10 mouse cellular contexts compared by ENCODE assay signal in the genomic region with DNA sequence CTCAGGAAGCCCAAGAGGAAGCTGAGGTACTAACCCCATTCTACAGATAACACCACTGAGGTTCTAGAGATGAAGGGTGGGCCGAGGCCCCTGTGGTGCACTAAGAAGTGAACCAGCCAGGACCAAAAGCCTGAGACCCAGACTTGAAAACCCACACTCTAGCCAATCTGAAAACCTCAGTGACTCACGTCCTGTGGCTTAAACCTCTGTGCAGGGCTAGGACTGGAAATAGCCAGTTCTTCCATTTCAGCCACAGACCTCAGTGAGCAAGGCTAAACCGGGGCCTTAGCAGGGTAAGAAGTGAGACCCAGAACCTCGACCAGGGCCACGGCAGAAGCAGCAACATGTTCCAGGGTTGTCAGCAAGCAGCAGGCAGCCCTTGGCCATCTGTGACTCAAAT.
DNase-seq lines count a peak whose midpoint lies in the region; ATAC-seq and TF ChIP-seq lines count a peak whose summit lies in the region.
"Had no signal": no experiment of that assay in that cellular context is flagged by ENCODE, and none has a peak within 500 bp of the region (broad histone marks: within the 10 kb centered on the region; RNA-seq: fewer than 3 reads in every experiment).

No protein-coding gene starts in this region.

- H3K4me3 ChIP-seq in hindbrain, embryonic 11.5 days (ENCODE audit: low read depth, low read length) = no peak overlapping the region
- H3K4me3 ChIP-seq in hindbrain, embryonic 13.5 days = no peak overlapping the region
- peak overlapping the region; percentile 38; the same call in 1 of the 2 replicates for H3K4me3 ChIP-seq in G1E (ENCODE audit: low read depth, low read length)
- no peak overlapping the region for H3K4me3 ChIP-seq in small intestine, adult 2 months (ENCODE audit: low read depth, low read length)
- H3K4me3 ChIP-seq: forebrain, embryonic 10.5 days had no signal

- no peak for ATAC-seq in hindbrain, embryonic 11.5 days (ENCODE audit: low FRiP score)
- no peak for ATAC-seq in hindbrain, embryonic 13.5 days (ENCODE audit: low FRiP score)
- no peak for ATAC-seq in G1E (ENCODE audit: extremely low read depth, insufficient number of reproducible peaks, low FRiP score, poor library complexity, severe bottlenecking)
- ATAC-seq in hematopoietic stem cell, adult 5-6 weeks (replicated peaks in 1 of 2; ENCODE audit: insufficient read depth in 1 of 2, low FRiP score in 2 of 2, low TSS enrichment in 1 of 2, low read depth in 1 of 2, poor library complexity in 2 of 2, severe bottlenecking in 2 of 2) = peak; percentile 33 to 58
- ATAC-seq: liver, postnatal 0 days had no signal

- TF ChIP-seq CTCF in G1E (IDR thresholded peaks at IDR 0.05; ENCODE audit: low read depth, low read length) = no peak
- no peak for TF ChIP-seq CTCF in small intestine, adult 2 months (IDR thresholded peaks at IDR 0.05; ENCODE audit: extremely low read depth, insufficient read length, insufficient replicate concordance, low read depth, low read length)

- H3K36me3 ChIP-seq in hindbrain, embryonic 11.5 days (ENCODE audit: control insufficient read depth, insufficient read depth, low read length) = no peaks in the 10 kb centered on the region
- H3K36me3 ChIP-seq in hindbrain, embryonic 13.5 days = no peaks in the 10 kb centered on the region
- H3K36me3 ChIP-seq in G1E (replicated peaks) = no peaks in the 10 kb centered on the region
- no peaks in the 10 kb centered on the region; the same call in 1 of the 2 replicates for H3K36me3 ChIP-seq in small intestine, adult 2 months (ENCODE audit: control insufficient read depth, insufficient read depth, low read length)
- H3K36me3 ChIP-seq: forebrain, embryonic 10.5 days had no signal

- H3K9me3 ChIP-seq in hindbrain, embryonic 11.5 days (ENCODE audit: control insufficient read depth, low read length) = no peaks in the 10 kb centered on the region
- H3K9me3 ChIP-seq in hindbrain, embryonic 13.5 days = no peaks in the 10 kb centered on the region
- peaks cover 98% of the 10 kb centered on the region for H3K9me3 ChIP-seq in G1E (replicated peaks)
- H3K9me3 ChIP-seq: forebrain, embryonic 10.5 days had no signal

- H3K4me1 ChIP-seq in hindbrain, embryonic 11.5 days (replicated peaks; ENCODE audit: control insufficient read depth, insufficient read depth, low read length) = peaks cover 8% of the 10 kb centered on the region
- peaks cover 61% of the 10 kb centered on the region for H3K4me1 ChIP-seq in hindbrain, embryonic 13.5 days (replicated peaks)
- no peaks in the 10 kb centered on the region for H3K4me1 ChIP-seq in G1E (ENCODE audit: insufficient read depth, low read depth, low read length)
- H3K4me1 ChIP-seq in small intestine, adult 2 months (ENCODE audit: control insufficient read depth, insufficient read depth, insufficient read length, low read length) = peaks cover 44% of the 10 kb centered on the region

- no peaks in the 10 kb centered on the region; the same call in 1 of the 2 replicates for H3K27me3 ChIP-seq in hindbrain, embryonic 11.5 days (ENCODE audit: control insufficient read depth, insufficient read depth, low read length)
- H3K27me3 ChIP-seq in hindbrain, embryonic 13.5 days = no peaks in the 10 kb centered on the region
- no peaks in the 10 kb centered on the region; the same call in 1 of the 2 replicates for H3K27me3 ChIP-seq in G1E (ENCODE audit: insufficient read depth, low read length)
- no peaks in the 10 kb centered on the region for H3K27me3 ChIP-seq in small intestine, adult 2 months (ENCODE audit: control insufficient read depth, insufficient read depth, low read length)

- no peak for TF ChIP-seq POLR2A in small intestine, adult 2 months (IDR thresholded peaks at IDR 0.05; ENCODE audit: low read depth, low read length)

- no peak overlapping the region for H3K9ac ChIP-seq in hindbrain, embryonic 11.5 days (ENCODE audit: low read depth, low read length)
- no peak overlapping the region for H3K9ac ChIP-seq in hindbrain, embryonic 13.5 days
- H3K9ac ChIP-seq: hindbrain, embryonic 14.5 days; liver, postnatal 0 days had no signal

- H3K4me2 ChIP-seq in hindbrain, embryonic 11.5 days (replicated peaks; ENCODE audit: low read depth, low read length) = no peak overlapping the region
- H3K4me2 ChIP-seq in hindbrain, embryonic 13.5 days = no peak overlapping the region
- H3K4me2 ChIP-seq: hindbrain, embryonic 14.5 days had no signal

- 68% methylated on average over 5 of the region's 5 CpGs for WGBS in hindbrain, embryonic 11.5 days
- 83% methylated on average over 5 of the region's 5 CpGs for WGBS in hindbrain, embryonic 13.5 days
- WGBS in small intestine, adult 2 months = 82% methylated on average over 5 of the region's 5 CpGs

- no peak for DNase-seq in hindbrain, embryonic 11.5 days (ENCODE audit: low spot score)
- no peak for DNase-seq in G1E (ENCODE audit: low spot score)
- DNase-seq in kidney, postnatal 36 days = no peak
- DNase-seq in c-Kit-positive CD71-positive TER-119-positive erythroid progenitor cells, embryonic 14.5 days (ENCODE audit: low spot score) = no peak
- DNase-seq: liver, postnatal 0 days had no signal

- H3K27ac ChIP-seq in hindbrain, embryonic 11.5 days (ENCODE audit: low read depth, low read length) = 0 out of 2 replicates have a peak overlapping the region, but pooled peaks have one; percentile 3
- no peak overlapping the region for H3K27ac ChIP-seq in hindbrain, embryonic 13.5 days
- H3K27ac ChIP-seq in small intestine, adult 2 months (ENCODE audit: insufficient read depth, low read depth, low read length) = peak overlapping the region; percentile 50; the same call in 1 of the 2 replicates
- H3K27ac ChIP-seq: hindbrain, embryonic 14.5 days had no signal

Comparison
In these comparisons a context has a peak if more than half of its experiments do, and no peak if none do; other contexts are left out.
1. ATAC-seq: peak in hematopoietic stem cell, adult 5-6 weeks (2 of 2); none in hindbrain, embryonic 11.5 days (single experiment), hindbrain, embryonic 13.5 days (single experiment) and G1E (single experiment).